Mouse (Mus musculus): ENCODE measurements at regions not wholly inside any gene's neighbourhood (a gene's known extent, or its start where the extent isn't known, plus 50 kb on each side); places are given as distances from the start of the nearest gene placed in this dataset.

- TF ChIP-seq CTCF (IDR thresholded peaks at IDR 0.05; ENCODE audit: extremely low read depth, insufficient read depth, low read length): no peak
- no peak for TF ChIP-seq POLR2A (IDR thresholded peaks at IDR 0.05; ENCODE audit: extremely low read depth, insufficient read depth, low read length)
- H3K4me1 ChIP-seq (ENCODE audit: control insufficient read depth, insufficient read depth, low read length): no peaks in the 10 kb centered on the region
- H3K4me3 ChIP-seq (ENCODE audit: insufficient read depth, low read length): no peak overlapping the region
- H3K27ac ChIP-seq (ENCODE audit: insufficient read depth, low read length): no peak overlapping the region
These were observed 73.4 kb downstream of the Tm4sf1 start for GRCm38 (mm10) chr3:57228400-57228799.

- TF ChIP-seq CTCF (IDR thresholded peaks at IDR 0.05; ENCODE audit: extremely low read depth, insufficient read depth, low read length) (no peak), POLR2A (IDR thresholded peaks at IDR 0.05; ENCODE audit: extremely low read depth, insufficient read depth, low read length) (no peak)
- Histone ChIP-seq H3K4me1 (ENCODE audit: control insufficient read depth, insufficient read depth, low read length) (no peaks in the 10 kb centered on the region), H3K4me3 (ENCODE audit: insufficient read depth, low read length) (no peak overlapping the region), H3K27ac (ENCODE audit: insufficient read depth, low read length) (no peak overlapping the region)
These were observed 78.0 kb downstream of the Tm4sf1 start for GRCm38 (mm10) chr3:57223773-57224172.

GRCm38 (mm10) chr3:57222318-57222914 lies 79.4 kb downstream of the Tm4sf1 start:
- H3K4me1 ChIP-seq (ENCODE audit: control insufficient read depth, insufficient read depth, low read length): no peaks in the 10 kb centered on the region
- no peak overlapping the region for H3K27ac ChIP-seq (ENCODE audit: insufficient read depth, low read length)
- H3K4me3 ChIP-seq (ENCODE audit: insufficient read depth, low read length): no peak overlapping the region
- TF ChIP-seq POLR2A (IDR thresholded peaks at IDR 0.05; ENCODE audit: extremely low read depth, insufficient read depth, low read length) (no peak), CTCF (IDR thresholded peaks at IDR 0.05; ENCODE audit: extremely low read depth, insufficient read depth, low read length) (no peak)

- H3K4me3 ChIP-seq (ENCODE audit: insufficient read depth, low read length): no peak overlapping the region
- TF ChIP-seq POLR2A (IDR thresholded peaks at IDR 0.05; ENCODE audit: extremely low read depth, insufficient read depth, low read length) (no peak), CTCF (IDR thresholded peaks at IDR 0.05; ENCODE audit: extremely low read depth, insufficient read depth, low read length) (no peak)
- H3K4me1 ChIP-seq (ENCODE audit: control insufficient read depth, insufficient read depth, low read length): no peaks in the 10 kb centered on the region
- no peak overlapping the region for H3K27ac ChIP-seq (ENCODE audit: insufficient read depth, low read length)
These were observed 83.4 kb downstream of the Tm4sf1 start for GRCm38 (mm10) chr3:57218431-57218830.

- Histone ChIP-seq H3K27ac (ENCODE audit: insufficient read depth, low read length) (no peak overlapping the region), H3K4me3 (ENCODE audit: insufficient read depth, low read length) (no peak overlapping the region), H3K4me1 (ENCODE audit: control insufficient read depth, insufficient read depth, low read length) (no peaks in the 10 kb centered on the region)
- TF ChIP-seq CTCF (IDR thresholded peaks at IDR 0.05; ENCODE audit: extremely low read depth, insufficient read depth, low read length) (0 out of 2 replicates have a peak, but pooled peaks have one; percentile 11), POLR2A (IDR thresholded peaks at IDR 0.05; ENCODE audit: extremely low read depth, insufficient read depth, low read length) (no peak)
These were observed 97.6 kb downstream of the Tm4sf1 start for GRCm38 (mm10) chr3:57204066-57204723.

- H3K4me1 ChIP-seq (ENCODE audit: control insufficient read depth, insufficient read depth, low read length): no peaks in the 10 kb centered on the region
- TF ChIP-seq POLR2A (IDR thresholded peaks at IDR 0.05; ENCODE audit: extremely low read depth, insufficient read depth, low read length): no peak
- no peak for TF ChIP-seq CTCF (IDR thresholded peaks at IDR 0.05; ENCODE audit: extremely low read depth, insufficient read depth, low read length)
- H3K27ac ChIP-seq (ENCODE audit: insufficient read depth, low read length): no peak overlapping the region
- no peak overlapping the region for H3K4me3 ChIP-seq (ENCODE audit: insufficient read depth, low read length)
These were observed 98.4 kb downstream of the Tm4sf1 start for GRCm38 (mm10) chr3:57203418-57203817.

- Histone ChIP-seq H3K4me3 (ENCODE audit: insufficient read depth, low read length) (no peak overlapping the region), H3K4me1 (ENCODE audit: control insufficient read depth, insufficient read depth, low read length) (no peaks in the 10 kb centered on the region), H3K27ac (ENCODE audit: insufficient read depth, low read length) (no peak overlapping the region)
- TF ChIP-seq CTCF (IDR thresholded peaks at IDR 0.05; ENCODE audit: extremely low read depth, insufficient read depth, low read length) (no peak), POLR2A (IDR thresholded peaks at IDR 0.05; ENCODE audit: extremely low read depth, insufficient read depth, low read length) (no peak)
These were observed 120.2 kb downstream of the Tm4sf1 start for GRCm38 (mm10) chr3:57181587-57181986.

- Histone ChIP-seq H3K27ac (ENCODE audit: insufficient read depth, low read length) (no peak overlapping the region), H3K4me1 (ENCODE audit: control insufficient read depth, insufficient read depth, low read length) (no peaks in the 10 kb centered on the region), H3K4me3 (ENCODE audit: insufficient read depth, low read length) (no peak overlapping the region)
- TF ChIP-seq POLR2A (IDR thresholded peaks at IDR 0.05; ENCODE audit: extremely low read depth, insufficient read depth, low read length) (no peak), CTCF (IDR thresholded peaks at IDR 0.05; ENCODE audit: extremely low read depth, insufficient read depth, low read length) (no peak)
These were observed 148.4 kb downstream of the Tm4sf1 start for GRCm38 (mm10) chr3:57153177-57153948.

GRCm38 (mm10) chr3:57149156-57149555 lies 152.6 kb downstream of the Tm4sf1 start:
- H3K4me3 ChIP-seq (ENCODE audit: insufficient read depth, low read length): no peak overlapping the region
- TF ChIP-seq POLR2A (IDR thresholded peaks at IDR 0.05; ENCODE audit: extremely low read depth, insufficient read depth, low read length) (no peak), CTCF (IDR thresholded peaks at IDR 0.05; ENCODE audit: extremely low read depth, insufficient read depth, low read length) (no peak)
- no peaks in the 10 kb centered on the region for H3K4me1 ChIP-seq (ENCODE audit: control insufficient read depth, insufficient read depth, low read length)
- H3K27ac ChIP-seq (ENCODE audit: insufficient read depth, low read length): no peak overlapping the region
